Mouse (Mus musculus) ovary, postnatal 10 days (tissue): Measurements from ENCODE around the gene Mmp7.

Experiments
- DNase-seq: peaks from one replicate; pipeline ENCODE4 v3.0.0; 2022; ENCODE audit warnings: low spot score

Gene Mmp7

DNA sequence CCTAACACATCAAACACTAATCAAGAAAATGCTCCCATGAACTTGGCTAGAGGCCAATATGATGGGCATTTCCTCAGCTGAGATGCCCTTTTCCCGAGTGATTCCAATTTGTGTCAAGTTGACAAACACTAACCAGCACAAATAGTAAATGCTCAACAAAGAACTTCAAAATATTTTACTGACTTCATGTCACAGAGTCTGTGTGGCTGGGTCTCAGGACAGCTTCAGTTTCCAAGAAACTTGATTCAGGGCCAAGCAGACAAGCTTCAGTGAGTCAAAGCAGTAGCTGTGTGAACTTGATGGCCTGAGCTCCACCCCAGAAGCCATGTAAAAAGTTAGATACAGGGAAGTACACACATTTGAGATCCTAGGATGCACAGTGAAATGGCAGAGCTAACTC is 52.3 kb downstream of the Mmp7 start:
- DNase-seq = no peak

DNA sequence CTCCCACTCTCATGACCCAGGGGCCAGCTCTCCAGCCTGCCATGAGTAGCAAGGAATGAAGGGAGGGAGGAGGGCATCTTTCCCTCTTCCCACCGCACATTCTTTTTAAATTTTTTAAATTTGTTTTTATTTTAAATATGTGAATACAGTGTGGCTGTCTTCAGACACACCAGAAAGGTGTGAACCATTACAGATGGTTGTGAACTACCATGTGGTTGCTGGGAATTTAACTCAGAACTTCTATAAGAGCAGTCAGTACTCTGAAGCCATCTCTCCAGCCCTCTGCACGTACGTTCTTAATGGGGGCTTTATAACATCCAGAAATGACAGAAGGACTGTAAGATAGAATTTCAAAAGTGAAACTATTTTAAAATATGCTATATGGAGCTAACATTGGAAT is 57.0 kb downstream of the Mmp7 start:
- no peak for DNase-seq
